Mouse (Mus musculus) thymus, adult 2 months (tissue): Measurements from ENCODE around the gene Cyp51.

Experiments used
- CTCF ChIP-seq: fragments of 200-500 bp; IDR thresholded peaks from 2 replicates; pipeline ENCODE4 v1.5.1; 2012; ENCODE audit warnings: mild to moderate bottlenecking, control low read depth, low read length, moderate library complexity, borderline replicate concordance; ENCODE audit not compliant: control insufficient read depth, poor library complexity, insufficient read depth; ENCODE audit errors: extremely low read depth
- POLR2A ChIP-seq: fragments of 200-500 bp; IDR thresholded peaks from 2 replicates; pipeline ENCODE4 v1.6.1; 2012; ENCODE audit warnings: mild to moderate bottlenecking, low read length, control low read depth, moderate library complexity; ENCODE audit not compliant: control insufficient read depth, poor library complexity, insufficient read depth; ENCODE audit errors: extremely low read depth

DNA sequence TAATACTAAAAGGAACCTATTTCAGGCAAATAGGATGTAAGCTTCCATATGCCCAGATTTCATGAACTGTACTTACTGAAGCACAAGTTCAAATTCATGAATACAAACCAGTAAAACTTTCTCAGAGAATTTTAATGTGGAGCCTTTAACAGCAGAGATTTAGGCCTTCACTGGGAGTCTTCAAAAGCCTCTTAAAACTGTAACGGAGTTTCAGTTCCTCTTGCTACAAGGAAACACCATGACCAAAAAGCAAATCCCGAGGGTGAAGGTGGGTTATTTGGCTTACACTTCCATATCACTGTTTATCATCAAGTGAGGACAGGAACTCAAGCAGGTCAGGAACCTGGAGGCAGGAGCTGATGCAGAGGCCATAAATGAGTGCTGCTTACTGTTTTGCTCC is 23.0 kb downstream of the Cyp51 start:
- TF ChIP-seq CTCF, result no peak
- TF ChIP-seq POLR2A, result no peak
